Mouse (Mus musculus) large intestine, adult 2 months (tissue): ENCODE data around the gene Ankrd34c. TPM values are rescaled to one million over a fixed set of nuclear protein-coding genes. Genes with fewer than 3 reads are reported as not detected.

Experiments
- DNase-seq: peaks from one replicate; pipeline ENCODE4 v3.0.0-alpha.2; 2012; ENCODE audit warnings: low read depth, low spot score
- WGBS: fragments of 180-500 bp; shearing (Covaris S2); methylation state at CpG from one replicate; pipeline ENCODE4 v1.1.7; 2018; 5-methylcytosine and 5-hydroxymethylcytosine counted together
- polyA plus RNA-seq: library from polyadenylated mRNA; depleted of rRNA; stranded (reverse); fragments of >200 nt; gene quantifications from 2 replicates; pipeline ENCODE4 v1.2.3, GENCODE M21; 2012; rRNA removed

The Ankrd34c gene
- polyA plus RNA-seq, 1 experiment, result not detected

GRCm38 (mm10) chr9:89686262-89686661 is 52.0 kb downstream of the Ankrd34c start:
- no peak for DNase-seq
- WGBS, result 61% methylated on average over 2 of the region's 2 CpGs

DNA sequence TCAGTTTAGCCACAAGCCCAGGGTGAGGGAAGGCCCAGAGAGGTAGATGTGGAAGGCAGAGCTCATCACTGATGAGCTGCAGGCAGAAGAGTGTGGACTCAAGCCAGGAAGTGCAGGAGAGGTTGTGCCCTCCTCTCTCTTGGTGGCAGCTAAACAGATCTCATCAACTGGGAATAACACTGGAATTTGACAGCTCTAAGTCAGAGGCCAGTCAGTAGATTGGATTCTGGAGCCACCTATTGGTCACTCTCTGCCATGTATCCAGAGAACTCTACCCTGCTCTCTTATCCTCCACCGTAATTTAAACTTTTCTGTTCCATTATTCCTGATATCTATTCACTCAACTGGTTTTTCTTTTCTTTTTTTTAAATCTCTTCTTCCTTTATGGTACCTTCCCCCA is 59.3 kb downstream of the Ankrd34c start:
- WGBS, result 37% methylated on average over 1 of the region's 1 CpGs
- no peak for DNase-seq

Other genes starting within 250 kb of the Ankrd34c start
- not detected in 2 replicates for gene Minar1, start 115.3 kb downstream of the Ankrd34c start, polyA plus RNA-seq
- gene Tmed3, start 33.4 kb downstream of the Ankrd34c start, polyA plus RNA-seq, result 89.5 and 117 TPM in 2 replicates
- 0.06 and 0.23 TPM in 2 replicates for gene Rasgrf1, start 171.4 kb upstream of the Ankrd34c start, polyA plus RNA-seq